Mouse (Mus musculus): ENCODE data around the gene Cntn4. TPM values are rescaled to one million over a fixed set of nuclear protein-coding genes. Genes with fewer than 3 reads are reported as not detected.

The Cntn4 gene
- 8.0 and 9.9 TPM in 2 replicates for polyA plus RNA-seq (2012; rRNA removed)

GRCm38 (mm10) chr6:105677149-105678031 lies at the start of gene Cntn4:
Cntn4 (plus strand) TSS chr6:105677660.

